Mouse (Mus musculus) heart, embryonic 16.5 days (tissue): Measurements from ENCODE around the gene Olfr95. TPM values are rescaled to one million over a fixed set of nuclear protein-coding genes. Genes with fewer than 3 reads are reported as not detected.
"Not testable (repeated sequence)": the region's sequence is repeated elsewhere in the genome, so short reads cannot be mapped to it uniquely, and the experiment has no call there.

Experiments used
- ATAC-seq: fragments of 200-750 bp; cut with Nextera tagmentation; replicated peaks from 2 replicates; pipeline ENCODE4 v1.8.0; 2017; ENCODE audit warnings: moderate number of reproducible peaks; ENCODE audit not compliant: insufficient read depth, low FRiP score; ENCODE audit errors: extremely low read depth
- H3K27ac ChIP-seq: fragments of 300-500 bp; sonication (generic); 2 replicates; pipeline ENCODE4 v1.5.1; 2014; ENCODE audit warnings: mild to moderate bottlenecking, low read length, control low read depth, moderate library complexity
- H3K27me3 ChIP-seq: fragments of 300-500 bp; sonication (generic); 2 replicates; pipeline ENCODE4 v1.6.1; 2014; ENCODE audit warnings: low read length, mixed read lengths; ENCODE audit not compliant: control insufficient read depth, insufficient read depth
- H3K36me3 ChIP-seq: fragments of 300-500 bp; sonication (generic); 2 replicates; pipeline ENCODE4 v1.6.1; 2014; ENCODE audit not compliant: control insufficient read depth, insufficient read depth
- H3K4me1 ChIP-seq: fragments of 300-500 bp; sonication (generic); 2 replicates; pipeline ENCODE4 v1.6.1; 2014; ENCODE audit warnings: low read length, mixed read lengths; ENCODE audit not compliant: control insufficient read depth, insufficient read depth
- H3K4me2 ChIP-seq: fragments of 300-500 bp; sonication (generic); 2 replicates; pipeline ENCODE4 v1.6.1; 2014; ENCODE audit warnings: low read depth, mild to moderate bottlenecking, control low read depth, low read length
- H3K4me3 ChIP-seq: fragments of 300-500 bp; sonication (generic); 2 replicates; pipeline ENCODE4 v1.5.1; 2014; ENCODE audit warnings: mild to moderate bottlenecking, control low read depth, low read length
- H3K9ac ChIP-seq: fragments of 300-500 bp; sonication (generic); 2 replicates; pipeline ENCODE4 v1.6.1; 2014; ENCODE audit warnings: low read length, control low read depth
- H3K9me3 ChIP-seq: fragments of 300-500 bp; sonication (generic); replicated peaks from 2 replicates; pipeline ENCODE4 v1.6.1; 2016; ENCODE audit warnings: low read length; ENCODE audit not compliant: control insufficient read depth
- WGBS: fragments of 180-500 bp; shearing (Covaris S2); extraction: QIAGEN DNeasy Blood & Tissue Kit; methylation state at CpG from one replicate; pipeline ENCODE4 v1.1.7; 2014; 5-methylcytosine and 5-hydroxymethylcytosine counted together
- polyA plus RNA-seq: library from polyadenylated mRNA; unstranded; fragments of >200 nt; fragmentation: Nextera tagmentation; extraction: Ambion mirVana; gene quantifications from 2 replicates; pipeline ENCODE4 v1.2.1, GENCODE M21; 2015

Gene Olfr95
- not detected in 2 replicates for polyA plus RNA-seq

DNA sequence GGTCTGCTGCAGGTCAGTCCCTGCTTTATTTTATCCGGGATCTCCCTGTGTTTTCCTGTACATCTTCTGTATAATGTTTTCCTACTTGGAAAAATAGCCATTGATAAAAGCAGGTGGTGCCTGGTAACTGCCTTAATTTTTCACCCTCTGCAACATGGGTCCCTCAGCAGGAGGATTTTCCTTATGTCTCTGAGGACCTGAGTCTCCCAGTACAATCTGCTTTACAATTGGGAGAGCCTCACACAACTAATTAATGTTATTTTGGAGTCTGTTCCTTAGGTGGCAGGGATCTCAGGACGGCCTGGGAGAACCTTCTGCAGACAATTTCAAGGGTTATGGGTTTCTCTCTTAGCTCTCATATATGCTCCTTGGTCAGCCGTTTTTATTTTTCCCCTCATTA, at the start of gene Olfr95:
Gene Olfr95 (minus strand): TSS at position 101 of the 400 bp plus-strand sequence.
- Histone ChIP-seq H3K27me3 (peaks cover 16% of the 10 kb centered on the region), H3K4me1 (no peaks in the 10 kb centered on the region), H3K4me2 (no peak within 1 kb of the TSS), H3K4me3 (no peak within 1 kb of the TSS), H3K9me3 (0 out of 2 replicates have a peak, but pooled peaks cover 2% of the 10 kb centered on the region), H3K27ac (no peak within 1 kb of the TSS), H3K36me3 (no peaks in the 10 kb centered on the region), H3K9ac (no peak within 1 kb of the TSS)
- no peak for ATAC-seq
- 61% methylated on average over 3 of the region's 3 CpGs for WGBS

DNA sequence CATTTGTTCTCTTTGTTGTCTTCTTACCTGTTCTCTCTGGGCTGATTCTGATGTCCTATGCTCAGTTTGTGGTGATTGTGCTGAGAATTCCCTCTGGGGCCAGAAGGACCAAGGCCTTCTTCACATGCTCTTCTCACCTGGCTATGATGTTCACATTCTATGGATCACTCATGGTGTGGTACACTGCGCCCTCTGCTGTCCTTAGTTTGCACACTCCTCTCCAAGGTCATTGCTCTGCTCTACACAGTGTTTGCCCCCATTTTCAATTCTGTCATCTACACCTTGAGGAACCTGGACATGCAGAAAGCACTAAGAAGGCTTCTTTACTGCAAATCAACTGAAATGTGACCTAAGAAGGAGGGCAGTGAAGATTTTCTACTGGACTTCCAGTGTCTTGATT, 37.6 kb upstream of the Olfr95 start:
- no peaks in the 10 kb centered on the region for H3K36me3 ChIP-seq
- H3K27ac ChIP-seq = no peak overlapping the region
- no peak overlapping the region for H3K9ac ChIP-seq
- H3K4me2 ChIP-seq = no peak overlapping the region
- WGBS = 7% methylated on average over 1 of the region's 1 CpGs
- H3K4me3 ChIP-seq = no peak overlapping the region
- no peaks in the 10 kb centered on the region for H3K27me3 ChIP-seq
- no peaks in the 10 kb centered on the region for H3K9me3 ChIP-seq
- H3K4me1 ChIP-seq = no peaks in the 10 kb centered on the region
- no peak for ATAC-seq

DNA sequence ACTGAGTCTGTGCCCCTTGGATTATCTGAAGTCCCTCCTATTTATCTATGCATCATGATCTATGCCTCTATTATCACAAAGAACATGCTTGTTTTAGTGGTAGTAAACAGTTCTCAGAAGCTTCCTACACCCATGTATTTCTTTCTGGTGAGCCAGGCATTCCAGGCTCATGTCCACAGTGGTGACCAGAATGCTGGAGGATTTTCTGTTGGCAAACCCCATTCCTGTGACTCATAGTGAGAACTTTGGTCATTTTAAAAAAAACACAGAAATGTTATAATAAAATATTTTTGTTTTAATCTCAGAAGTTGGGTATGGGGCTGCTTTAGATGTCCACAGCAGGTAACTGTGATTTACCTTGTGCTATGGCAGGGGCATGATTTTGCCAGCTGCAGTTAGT, 36.5 kb upstream of the Olfr95 start:
- Histone ChIP-seq H3K36me3 (no peaks in the 10 kb centered on the region), H3K27me3 (no peaks in the 10 kb centered on the region), H3K4me3 (no peak overlapping the region), H3K27ac (no peak overlapping the region), H3K9me3 (no peaks in the 10 kb centered on the region), H3K4me2 (no peak overlapping the region), H3K4me1 (no peaks in the 10 kb centered on the region), H3K9ac (no peak overlapping the region)
- no peak for ATAC-seq

DNA sequence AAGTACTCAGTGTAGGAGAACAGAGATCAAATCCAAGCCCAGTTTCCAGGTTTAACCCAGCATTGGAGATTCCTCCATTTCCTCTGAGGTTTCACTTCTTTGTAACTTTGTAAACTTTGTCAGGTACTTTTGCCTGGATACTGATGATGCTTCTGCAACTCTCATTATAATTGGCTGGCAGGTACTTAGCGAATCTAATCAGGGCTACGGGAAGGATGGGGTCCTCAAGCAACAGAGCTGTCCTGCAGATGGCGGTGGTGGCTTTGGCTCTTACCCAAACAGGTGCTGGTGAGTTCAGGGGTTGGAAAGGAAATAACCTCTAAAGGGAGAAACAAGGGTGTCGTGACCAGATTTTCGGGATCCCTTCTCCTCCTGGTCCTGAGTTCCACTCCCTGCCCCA, 33.8 kb upstream of the Olfr95 start:
- no peak overlapping the region for H3K27ac ChIP-seq
- no peak for ATAC-seq
- H3K4me2 ChIP-seq = no peak overlapping the region
- no peaks in the 10 kb centered on the region for H3K9me3 ChIP-seq
- no peak overlapping the region for H3K9ac ChIP-seq
- no peaks in the 10 kb centered on the region for H3K27me3 ChIP-seq
- H3K36me3 ChIP-seq = no peaks in the 10 kb centered on the region
- WGBS = 30% methylated on average over 5 of the region's 5 CpGs
- H3K4me3 ChIP-seq = no peak overlapping the region
- H3K4me1 ChIP-seq = no peaks in the 10 kb centered on the region

DNA sequence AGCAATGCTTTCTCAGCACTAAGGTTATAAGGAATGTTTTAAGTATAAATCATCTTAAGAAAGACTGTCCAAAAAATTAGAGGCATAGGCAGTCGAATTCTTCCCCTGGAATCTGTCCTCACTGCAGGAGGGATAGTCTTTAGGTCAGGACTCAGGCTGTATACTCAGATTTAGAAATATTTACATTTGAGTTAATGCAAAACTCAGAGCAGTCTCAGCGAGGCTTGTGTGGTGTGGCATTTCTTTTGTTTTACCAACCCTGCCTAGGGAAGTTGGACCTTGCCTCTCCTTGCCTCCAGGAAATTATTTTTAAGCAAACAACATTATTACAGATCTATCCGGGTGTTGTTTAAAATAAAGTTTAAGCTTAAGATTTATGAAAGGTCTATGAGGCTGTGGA, 29.3 kb upstream of the Olfr95 start:
- no peak overlapping the region for H3K4me3 ChIP-seq
- no peak overlapping the region for H3K9ac ChIP-seq
- H3K4me2 ChIP-seq = no peak overlapping the region
- H3K27ac ChIP-seq = no peak overlapping the region
- no peaks in the 10 kb centered on the region for H3K27me3 ChIP-seq
- no peaks in the 10 kb centered on the region for H3K9me3 ChIP-seq
- H3K36me3 ChIP-seq = no peaks in the 10 kb centered on the region
- 54% methylated on average over 3 of the region's 3 CpGs for WGBS
- ATAC-seq = no peak
- no peaks in the 10 kb centered on the region for H3K4me1 ChIP-seq

DNA sequence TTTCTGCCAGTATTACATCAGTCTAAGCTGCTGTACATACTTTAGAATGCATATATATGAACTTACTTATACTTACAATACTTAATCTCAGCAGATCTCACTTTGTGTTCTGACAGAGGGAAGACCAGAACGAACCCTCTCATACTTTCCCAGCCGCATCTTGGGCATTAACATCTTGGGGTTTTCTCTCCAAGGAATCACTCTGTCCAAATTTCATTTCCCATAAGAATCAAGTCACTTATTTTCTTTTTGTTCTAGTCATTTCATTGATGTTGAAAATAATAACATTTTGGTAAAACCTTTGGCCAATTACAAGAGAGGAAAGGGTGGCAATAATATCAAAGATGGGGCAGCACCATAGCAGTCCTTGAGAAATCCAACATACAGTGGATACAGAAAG, 24.3 kb upstream of the Olfr95 start, which contains the start of gene Olfr97:
Gene Olfr97 (minus strand): TSS at position 101 of the 400 bp plus-strand sequence.
- not testable (repeated sequence) for H3K27me3 ChIP-seq, H3K9ac ChIP-seq, H3K4me3 ChIP-seq, H3K4me2 ChIP-seq, H3K27ac ChIP-seq, H3K4me1 ChIP-seq, H3K36me3 ChIP-seq, ATAC-seq, H3K9me3 ChIP-seq
- 81% methylated on average over 2 of the region's 2 CpGs for WGBS

DNA sequence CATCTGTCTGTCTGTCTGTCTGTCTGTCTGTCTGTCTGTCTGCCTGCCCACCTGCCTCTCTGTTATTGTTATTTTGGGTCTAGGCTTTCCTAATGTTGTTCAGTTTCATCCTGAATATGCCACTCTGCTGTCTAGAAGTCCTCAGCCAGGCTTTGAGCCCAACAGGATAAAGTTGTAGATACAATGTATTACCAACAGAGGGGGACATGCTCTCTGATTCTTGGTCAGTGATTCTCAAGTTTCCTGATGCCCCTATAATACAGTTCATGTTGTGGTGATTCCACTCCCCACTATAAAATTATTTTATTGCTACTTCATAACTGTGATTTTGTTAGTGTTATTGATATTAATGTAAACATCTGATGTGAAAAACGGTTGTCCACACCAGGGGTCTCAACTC, 9.0 kb upstream of the Olfr95 start:
- 19% methylated on average over 1 of the region's 1 CpGs for WGBS
- ATAC-seq = no peak
- H3K4me2 ChIP-seq = no peak overlapping the region
- no peaks in the 10 kb centered on the region for H3K27me3 ChIP-seq
- H3K27ac ChIP-seq = no peak overlapping the region
- H3K9me3 ChIP-seq = no peaks in the 10 kb centered on the region
- H3K4me1 ChIP-seq = no peaks in the 10 kb centered on the region
- no peak overlapping the region for H3K4me3 ChIP-seq
- no peaks in the 10 kb centered on the region for H3K36me3 ChIP-seq
- H3K9ac ChIP-seq = no peak overlapping the region

DNA sequence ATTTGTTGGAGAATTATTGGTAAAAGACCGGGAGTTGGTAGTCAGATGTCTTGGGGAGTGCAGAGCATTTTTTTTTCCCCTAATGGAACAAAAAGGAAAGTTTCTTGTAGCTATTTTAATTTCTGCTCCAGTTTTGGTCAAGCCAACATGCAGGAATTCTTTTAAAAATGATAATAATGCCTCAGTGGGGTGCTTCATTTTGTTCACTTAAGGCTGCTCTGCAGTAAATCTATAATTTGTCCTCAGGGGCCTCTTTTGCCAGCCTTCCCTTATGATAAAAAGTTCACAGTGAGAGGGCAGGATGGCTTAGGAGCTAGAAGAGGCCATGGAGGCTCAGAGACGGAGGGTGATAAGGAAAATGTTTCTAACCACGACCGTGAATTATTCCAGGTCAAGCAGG, 6.9 kb upstream of the Olfr95 start, which contains the start of gene Olfr96:
Gene Olfr96 (plus strand): TSS at position 301 of the 400 bp plus-strand sequence.
- no peak for ATAC-seq
- Histone ChIP-seq H3K4me1 (no peaks in the 10 kb centered on the region), H3K4me2 (no peak within 1 kb of the TSS), H3K27me3 (no peaks in the 10 kb centered on the region), H3K27ac (no peak within 1 kb of the TSS), H3K9me3 (0 out of 2 replicates have a peak, but pooled peaks cover 2% of the 10 kb centered on the region), H3K36me3 (no peaks in the 10 kb centered on the region), H3K4me3 (no peak within 1 kb of the TSS), H3K9ac (no peak within 1 kb of the TSS)
- 50% methylated on average over 4 of the region's 4 CpGs for WGBS

DNA sequence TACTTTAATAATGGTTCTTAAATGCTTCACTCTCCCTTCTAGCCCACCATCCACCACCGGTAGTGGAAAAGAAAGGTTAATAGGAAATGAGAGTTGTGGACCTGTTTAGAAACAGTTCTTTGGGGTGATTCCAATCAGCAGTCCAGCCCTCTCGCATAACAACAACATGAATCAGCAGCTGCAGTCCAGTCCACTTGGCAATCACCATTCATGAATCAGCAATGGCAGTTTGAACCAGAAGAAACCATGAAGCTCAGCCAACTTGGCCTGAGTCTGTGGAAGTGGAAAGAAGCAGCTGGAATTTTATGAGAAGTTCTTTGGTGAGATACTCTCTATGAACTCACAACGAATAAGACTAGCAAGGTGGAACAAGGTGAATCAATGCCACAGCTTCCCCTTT, 5.6 kb upstream of the Olfr95 start:
- ATAC-seq = no peak
- Histone ChIP-seq H3K4me2 (no peak overlapping the region), H3K9me3 (0 out of 2 replicates have a peak, but pooled peaks cover 2% of the 10 kb centered on the region), H3K36me3 (no peaks in the 10 kb centered on the region), H3K4me3 (no peak overlapping the region), H3K4me1 (no peaks in the 10 kb centered on the region), H3K9ac (no peak overlapping the region), H3K27me3 (no peaks in the 10 kb centered on the region), H3K27ac (no peak overlapping the region)
- WGBS = 68% methylated on average over 3 of the region's 3 CpGs
